Mouse (Mus musculus) heart, embryonic 13.5 days (tissue): ENCODE measurements around the gene Smarcb1. TPM values are rescaled to one million over a fixed set of nuclear protein-coding genes. Genes with fewer than 3 reads are reported as not detected.
A peak's percentile ranks its signal among the peaks of the same experiment; 100 is the strongest.

ENCODE experiments used
- ATAC-seq: fragments of 200-750 bp; cut with Nextera tagmentation; 2 replicates; pipeline ENCODE4 v1.8.0; 2017; ENCODE audit warnings: moderate TSS enrichment; ENCODE audit not compliant: insufficient number of reproducible peaks, low FRiP score, low TSS enrichment; ENCODE audit errors: extremely low read depth
- H3K27ac ChIP-seq: fragments of 300-500 bp; sonication (generic); replicated peaks from 2 replicates; pipeline ENCODE4 v1.5.1; 2015; ENCODE audit warnings: moderate library complexity, mild to moderate bottlenecking, inconsistent platforms
- H3K27me3 ChIP-seq: fragments of 300-500 bp; sonication (generic); replicated peaks from 2 replicates; pipeline ENCODE4 v1.6.1; 2015; ENCODE audit warnings: mild to moderate bottlenecking, inconsistent platforms
- H3K36me3 ChIP-seq: fragments of 300-500 bp; sonication (generic); 2 replicates; pipeline ENCODE4 v1.6.1; 2015; ENCODE audit warnings: mild to moderate bottlenecking, inconsistent platforms
- H3K4me1 ChIP-seq: fragments of 300-500 bp; sonication (generic); 2 replicates; pipeline ENCODE4 v1.6.1; 2015; ENCODE audit warnings: inconsistent platforms
- H3K4me2 ChIP-seq: fragments of 300-500 bp; sonication (generic); 2 replicates; pipeline ENCODE4 v1.6.1; 2015; ENCODE audit warnings: inconsistent platforms, mild to moderate bottlenecking, moderate library complexity
- H3K4me3 ChIP-seq: fragments of 300-500 bp; sonication (generic); 2 replicates; pipeline ENCODE4 v1.5.1; 2015; ENCODE audit warnings: moderate library complexity, mild to moderate bottlenecking, inconsistent platforms
- H3K9ac ChIP-seq: fragments of 300-500 bp; sonication (generic); 2 replicates; pipeline ENCODE4 v1.6.1; 2015; ENCODE audit warnings: inconsistent platforms, mild to moderate bottlenecking, moderate library complexity
- H3K9me3 ChIP-seq: fragments of 300-500 bp; sonication (generic); 2 replicates; pipeline ENCODE4 v1.6.1; 2016; ENCODE audit warnings: inconsistent platforms
- WGBS: fragments of 180-500 bp; shearing (Covaris S2); methylation state at CpG from one replicate; pipeline ENCODE4 v1.1.7; 2015; ENCODE audit warnings: mixed read lengths; 5-methylcytosine and 5-hydroxymethylcytosine counted together
- polyA plus RNA-seq: library from polyadenylated mRNA; unstranded; fragments of >200 nt; fragmentation: Nextera tagmentation; extraction: Ambion mirVana; gene quantifications from 2 replicates; pipeline ENCODE4 v1.2.1, GENCODE M21; 2015

The Smarcb1 gene
- polyA plus RNA-seq, 1 experiment from 2014 or later = 118 TPM

DNA sequence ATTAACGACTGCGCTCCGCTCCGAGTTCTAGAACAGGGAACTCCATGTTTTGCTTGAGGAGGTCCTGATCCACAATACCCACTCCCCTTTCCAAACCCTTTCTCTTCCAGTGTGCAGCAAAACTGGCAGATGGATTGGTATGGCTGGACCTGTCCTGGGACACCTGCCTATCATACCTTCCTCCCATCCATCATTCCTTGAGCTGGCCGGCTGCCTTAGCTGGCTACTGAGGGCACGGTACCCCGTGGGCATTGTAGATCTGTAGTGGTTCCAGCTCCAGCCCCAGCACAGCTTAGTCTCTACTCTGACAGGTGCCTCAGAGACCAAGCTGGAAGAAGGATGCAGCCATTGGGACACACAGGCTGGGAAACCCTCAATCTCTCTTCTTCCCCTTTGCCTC is 9.9 kb upstream of the Smarcb1 start:
- Histone ChIP-seq H3K9ac (peak overlapping the region; percentile 67; the same call in 1 of the 2 replicates), H3K36me3 (peaks cover 21% of the 10 kb centered on the region), H3K4me2 (peak overlapping the region; percentile 92), H3K27me3 (peaks cover 39% of the 10 kb centered on the region), H3K9me3 (no peaks in the 10 kb centered on the region), H3K4me1 (peaks cover 40% of the 10 kb centered on the region), H3K27ac (no peak overlapping the region), H3K4me3 (peak overlapping the region; percentile 65)
- 21% methylated on average over 7 of the region's 7 CpGs for WGBS
- no peak for ATAC-seq

- peaks cover 29% of the 10 kb centered on the region for H3K27me3 ChIP-seq
- no peaks in the 10 kb centered on the region for H3K9me3 ChIP-seq
- WGBS = 11% methylated on average over 6 of the region's 6 CpGs
- H3K4me1 ChIP-seq = peaks cover 36% of the 10 kb centered on the region
- 0 out of 2 replicates have a peak overlapping the region, but pooled peaks have one; percentile 2 for H3K4me3 ChIP-seq
- H3K36me3 ChIP-seq = peaks cover 29% of the 10 kb centered on the region
- H3K27ac ChIP-seq = no peak overlapping the region
- no peak for ATAC-seq
- H3K4me2 ChIP-seq = peak overlapping the region; percentile 92
- no peak overlapping the region for H3K9ac ChIP-seq
These were observed 8.9 kb upstream of the Smarcb1 start for GRCm38 (mm10) chr10:75930304-75930703.

GRCm38 (mm10) chr10:75926396-75926795 is 5.0 kb upstream of the Smarcb1 start:
- H3K9me3 ChIP-seq = no peaks in the 10 kb centered on the region
- peaks cover 15% of the 10 kb centered on the region for H3K27me3 ChIP-seq
- peaks cover 27% of the 10 kb centered on the region for H3K4me1 ChIP-seq
- no peak overlapping the region for H3K4me2 ChIP-seq
- H3K27ac ChIP-seq = no peak overlapping the region
- no peak for ATAC-seq
- no peak overlapping the region for H3K4me3 ChIP-seq
- H3K9ac ChIP-seq = no peak overlapping the region
- peaks cover 47% of the 10 kb centered on the region for H3K36me3 ChIP-seq
- WGBS = 61% methylated on average over 13 of the region's 13 CpGs

DNA sequence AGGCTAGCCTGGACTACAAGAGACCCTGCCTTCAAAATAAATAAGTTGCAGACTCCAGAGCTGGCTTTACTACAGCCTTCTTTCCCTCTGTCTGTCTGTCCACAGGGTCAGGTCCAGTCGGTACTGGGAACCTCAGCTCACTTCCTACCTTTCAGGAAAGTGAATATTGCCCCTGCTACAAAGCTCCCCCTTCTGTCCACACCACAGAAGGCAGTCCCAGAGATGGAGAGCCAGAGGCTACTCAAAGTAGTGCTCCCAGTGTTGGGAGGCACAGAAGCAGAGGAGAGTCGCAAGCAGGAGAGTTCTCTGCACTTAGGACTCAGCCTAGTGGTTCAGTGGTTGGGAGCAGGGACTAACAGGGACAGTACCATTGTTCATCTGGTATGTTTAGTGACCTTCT is 2.9 kb upstream of the Smarcb1 start:
- no peak for ATAC-seq
- Histone ChIP-seq H3K9me3 (no peaks in the 10 kb centered on the region), H3K4me1 (peaks cover 25% of the 10 kb centered on the region), H3K9ac (no peak overlapping the region), H3K4me2 (no peak overlapping the region), H3K4me3 (no peak overlapping the region), H3K27me3 (peaks cover 4% of the 10 kb centered on the region; the same call in 1 of the 2 replicates), H3K36me3 (peaks cover 48% of the 10 kb centered on the region), H3K27ac (no peak overlapping the region)
- WGBS = 48% methylated on average over 2 of the region's 2 CpGs

DNA sequence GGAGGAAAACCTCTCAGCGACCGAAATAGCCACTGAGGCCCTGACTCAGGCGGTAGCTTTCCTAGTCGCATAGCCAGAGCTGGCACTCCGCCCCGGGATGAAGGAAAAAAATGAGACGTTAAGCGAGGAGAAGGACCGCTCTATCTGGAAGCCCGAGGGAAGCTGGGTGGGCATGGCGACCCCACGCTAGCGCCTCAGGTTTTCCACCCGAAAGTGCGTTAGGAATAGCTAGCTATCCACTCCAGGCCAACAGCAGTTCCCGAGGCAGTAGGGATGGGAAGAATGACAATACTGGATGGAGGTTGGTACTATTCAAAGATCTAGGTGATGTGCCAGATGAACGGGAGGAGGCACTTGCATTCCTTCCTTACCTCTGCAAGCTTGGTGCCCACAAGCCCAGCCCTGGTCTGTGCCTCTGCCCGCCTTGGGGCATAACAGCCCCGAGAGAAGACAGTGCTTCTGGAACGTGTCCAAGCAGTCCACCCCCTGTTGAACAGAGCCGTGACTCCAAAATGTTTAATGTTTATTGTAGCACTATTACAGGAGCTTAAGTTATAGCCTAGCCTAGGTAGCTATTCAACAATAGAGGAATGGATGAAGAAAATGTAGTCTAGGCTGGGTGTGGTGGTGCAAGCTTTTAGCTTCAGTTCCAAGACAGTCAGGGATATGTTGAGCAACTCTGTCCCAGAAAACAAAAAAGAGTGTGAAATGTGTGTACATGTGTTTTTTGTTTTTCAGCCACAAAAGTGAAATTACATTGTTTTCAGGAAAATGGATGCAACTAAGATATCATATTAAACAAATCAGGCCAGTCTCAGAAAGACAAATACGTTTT is 526 bp upstream of the Smarcb1 start:
- H3K9ac ChIP-seq = peak overlapping the region; percentile 90

GRCm38 (mm10) chr10:75919026-75919425 is 2.4 kb downstream of the Smarcb1 start:
- H3K4me3 ChIP-seq = no peak overlapping the region
- peaks cover 59% of the 10 kb centered on the region for H3K36me3 ChIP-seq
- ATAC-seq = no peak
- 82% methylated on average over 5 of the region's 5 CpGs for WGBS
- H3K4me1 ChIP-seq = peaks cover 53% of the 10 kb centered on the region
- no peak overlapping the region for H3K27ac ChIP-seq
- H3K27me3 ChIP-seq = no peaks in the 10 kb centered on the region
- H3K9me3 ChIP-seq = no peaks in the 10 kb centered on the region
- H3K9ac ChIP-seq = no peak overlapping the region
- H3K4me2 ChIP-seq = no peak overlapping the region

More for the DNA sequence above, 526 bp upstream of the Smarcb1 start:
- peak overlapping the region; percentile 80 for H3K4me2 ChIP-seq
- ATAC-seq = no peak
- H3K27ac ChIP-seq = peak overlapping the region; percentile 93
- H3K4me1 ChIP-seq = peaks cover 37% of the 10 kb centered on the region
- peaks cover 53% of the 10 kb centered on the region for H3K36me3 ChIP-seq
- H3K4me3 ChIP-seq = peak overlapping the region; percentile 84
- no peaks in the 10 kb centered on the region for H3K9me3 ChIP-seq
- 3% methylated on average over 22 of the region's 22 CpGs for WGBS
- H3K27me3 ChIP-seq = no peaks in the 10 kb centered on the region

GRCm38 (mm10) chr10:75916840-75917239 is 4.6 kb downstream of the Smarcb1 start:
- H3K4me2 ChIP-seq = no peak overlapping the region
- no peak for ATAC-seq
- no peak overlapping the region for H3K4me3 ChIP-seq
- H3K36me3 ChIP-seq = peaks cover 65% of the 10 kb centered on the region
- H3K4me1 ChIP-seq = peaks cover 52% of the 10 kb centered on the region
- WGBS = 80% methylated on average over 8 of the region's 8 CpGs
- H3K9ac ChIP-seq = no peak overlapping the region
- no peaks in the 10 kb centered on the region for H3K9me3 ChIP-seq
- no peaks in the 10 kb centered on the region for H3K27me3 ChIP-seq
- H3K27ac ChIP-seq = no peak overlapping the region

DNA sequence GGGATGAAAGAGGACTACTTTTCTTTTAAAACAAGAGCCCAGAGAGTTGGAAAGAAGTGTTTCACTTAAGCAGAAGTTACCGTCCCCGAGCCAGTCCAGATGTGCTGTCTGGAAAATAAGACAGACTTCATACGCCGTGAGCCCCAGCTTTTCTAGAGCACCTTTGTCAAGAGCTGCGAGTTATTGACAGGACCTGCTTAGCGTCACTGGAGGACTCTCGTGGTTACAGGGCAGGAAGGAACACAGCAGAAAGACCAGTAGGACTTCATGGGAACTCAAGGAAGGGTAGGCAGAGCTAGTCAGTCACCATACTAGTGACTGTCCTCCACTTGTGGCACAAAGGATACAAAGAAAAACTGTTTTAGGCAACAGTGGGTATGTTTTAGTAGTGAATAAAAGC is 5.9 kb downstream of the Smarcb1 start:
- Histone ChIP-seq H3K27me3 (no peaks in the 10 kb centered on the region), H3K4me3 (no peak overlapping the region), H3K9me3 (no peaks in the 10 kb centered on the region), H3K4me2 (no peak overlapping the region), H3K4me1 (peaks cover 52% of the 10 kb centered on the region), H3K27ac (no peak overlapping the region), H3K9ac (no peak overlapping the region), H3K36me3 (peaks cover 78% of the 10 kb centered on the region)
- WGBS = 41% methylated on average over 7 of the region's 7 CpGs
- no peak for ATAC-seq

DNA sequence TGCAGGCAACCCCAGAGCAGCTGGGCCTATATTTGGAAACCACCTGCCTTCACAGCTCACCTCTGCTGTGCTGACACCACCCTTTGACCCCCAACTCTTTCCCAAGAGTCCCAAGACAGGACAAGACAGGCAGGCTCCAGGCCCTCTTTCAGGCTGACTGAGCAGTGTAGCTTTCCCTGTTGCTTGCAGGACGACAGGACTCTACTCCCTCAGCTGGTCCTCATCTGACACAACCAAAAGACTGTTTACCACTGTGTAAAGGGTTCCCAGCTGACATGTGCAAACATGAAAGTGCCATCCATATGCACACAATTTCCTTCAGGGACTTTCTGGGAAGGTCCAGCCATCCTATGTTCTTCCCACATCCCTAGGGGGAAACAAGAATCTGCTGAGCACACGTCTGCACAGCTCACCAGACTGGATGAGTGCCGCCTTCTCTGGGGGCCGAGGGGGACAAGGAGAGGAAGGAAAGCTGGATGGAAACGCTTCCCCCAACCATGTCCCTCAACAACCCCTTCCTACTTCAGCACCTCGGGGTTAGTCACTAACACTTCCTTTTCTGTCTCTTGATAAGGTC is 8.3 kb downstream of the Smarcb1 start:
- Histone ChIP-seq H3K9me3 (no peaks in the 10 kb centered on the region), H3K27me3 (no peaks in the 10 kb centered on the region), H3K4me3 (no peak overlapping the region), H3K36me3 (peaks cover 88% of the 10 kb centered on the region), H3K4me1 (peaks cover 27% of the 10 kb centered on the region), H3K4me2 (no peak overlapping the region), H3K27ac (no peak overlapping the region), H3K9ac (0 out of 2 replicates have a peak overlapping the region, but pooled peaks have one; percentile 2)
- ATAC-seq = no peak
- WGBS = 35% methylated on average over 6 of the region's 6 CpGs

DNA sequence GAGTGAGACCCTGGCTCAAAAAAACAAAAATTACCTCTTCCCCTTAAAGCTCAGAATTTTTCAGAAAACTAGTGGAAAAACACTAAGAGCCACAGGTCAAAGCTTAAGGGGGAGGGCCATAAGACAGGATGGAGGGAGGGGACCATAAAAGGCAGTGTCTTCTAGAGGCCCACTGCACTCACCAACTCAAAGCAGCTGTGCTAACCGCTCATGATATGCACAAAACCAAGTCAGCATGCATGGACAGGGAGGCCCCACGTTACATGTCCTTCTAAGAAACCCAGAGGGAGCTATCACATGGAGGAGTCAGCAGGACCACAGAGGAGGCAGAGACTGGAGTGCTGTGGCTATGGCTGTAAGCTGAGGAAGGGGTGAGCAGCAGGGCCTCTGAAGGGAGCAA is 10.7 kb downstream of the Smarcb1 start:
- Histone ChIP-seq H3K4me2 (no peak overlapping the region), H3K4me1 (peaks cover 21% of the 10 kb centered on the region), H3K27me3 (no peaks in the 10 kb centered on the region), H3K9ac (no peak overlapping the region), H3K36me3 (peaks cover 92% of the 10 kb centered on the region), H3K4me3 (no peak overlapping the region), H3K27ac (no peak overlapping the region), H3K9me3 (no peaks in the 10 kb centered on the region)
- WGBS = 84% methylated on average over 2 of the region's 2 CpGs
- ATAC-seq = no peak

DNA sequence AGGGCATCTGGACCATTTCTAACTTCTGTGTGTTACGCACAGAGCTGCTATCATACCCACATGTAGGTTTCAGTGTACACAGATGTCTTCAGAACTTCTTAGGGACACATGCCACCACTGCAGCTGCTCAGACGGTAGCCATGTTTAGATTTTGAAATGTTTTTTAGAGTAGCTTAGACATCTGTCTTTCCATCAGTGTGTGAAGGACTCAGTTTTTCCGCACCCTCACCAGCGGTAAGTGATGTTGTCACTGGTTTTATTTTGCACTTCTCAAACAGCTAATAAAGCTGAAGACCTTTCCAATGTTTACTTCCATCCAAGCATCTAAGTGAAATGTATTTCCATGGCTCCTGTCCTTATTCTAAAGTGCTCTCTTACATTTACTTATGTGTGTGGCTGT is 14.5 kb downstream of the Smarcb1 start:
- no peaks in the 10 kb centered on the region for H3K9me3 ChIP-seq
- no peak overlapping the region for H3K27ac ChIP-seq
- no peak overlapping the region for H3K4me2 ChIP-seq
- no peak overlapping the region for H3K9ac ChIP-seq
- no peaks in the 10 kb centered on the region for H3K4me1 ChIP-seq
- no peaks in the 10 kb centered on the region for H3K27me3 ChIP-seq
- ATAC-seq = no peak
- 93% methylated on average over 4 of the region's 4 CpGs for WGBS
- H3K4me3 ChIP-seq = no peak overlapping the region
- H3K36me3 ChIP-seq = peaks cover 98% of the 10 kb centered on the region
